Mouse (Mus musculus) liver (tissue): Measurements from ENCODE around the gene Zbtb38.

Source experiments
- DNase-seq: peaks from one replicate; pipeline ENCODE4 v3.0.0-alpha.2; 2020; ENCODE audit warnings: mixed read lengths

Gene Zbtb38

DNA sequence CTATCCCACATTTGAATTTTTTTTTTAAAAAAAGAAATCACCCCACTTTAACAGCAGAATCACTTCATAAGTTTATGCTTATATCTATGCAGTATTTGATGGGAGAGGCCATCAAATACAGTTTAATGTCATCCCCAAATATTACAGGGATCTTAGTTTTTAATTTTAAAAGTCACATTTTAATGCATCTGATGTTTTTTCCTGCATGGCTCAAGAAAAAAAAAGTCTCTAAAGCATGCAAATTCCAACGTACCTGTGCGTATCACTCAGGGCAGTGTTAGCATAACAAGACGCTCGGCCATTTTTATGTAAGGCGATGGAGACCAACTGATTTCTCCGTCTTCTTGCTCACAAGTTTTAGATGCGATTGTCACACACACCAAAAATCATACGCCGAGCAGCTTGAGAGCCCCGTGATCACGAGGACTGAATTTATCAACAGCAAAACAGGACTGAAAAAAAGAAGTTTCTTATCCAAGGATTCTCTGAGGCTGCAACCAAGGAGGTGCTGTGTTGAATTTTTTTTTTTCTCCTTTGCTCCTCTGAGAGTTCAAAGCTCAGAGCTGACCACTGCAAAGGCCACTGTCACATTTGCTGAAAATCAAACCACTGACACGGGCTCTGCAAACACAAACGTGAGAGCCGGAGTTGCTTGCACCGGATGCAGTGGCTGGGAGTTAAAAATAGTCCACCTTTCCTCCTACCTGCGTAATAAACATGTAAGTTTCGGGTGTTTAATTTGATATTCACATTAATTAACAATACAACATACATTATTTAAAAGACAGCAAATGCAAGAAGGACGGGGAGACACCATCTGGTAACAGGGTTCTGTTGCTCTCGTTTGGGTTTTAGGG lies 21.4 kb downstream of the Zbtb38 start:
- no peak for DNase-seq

DNA sequence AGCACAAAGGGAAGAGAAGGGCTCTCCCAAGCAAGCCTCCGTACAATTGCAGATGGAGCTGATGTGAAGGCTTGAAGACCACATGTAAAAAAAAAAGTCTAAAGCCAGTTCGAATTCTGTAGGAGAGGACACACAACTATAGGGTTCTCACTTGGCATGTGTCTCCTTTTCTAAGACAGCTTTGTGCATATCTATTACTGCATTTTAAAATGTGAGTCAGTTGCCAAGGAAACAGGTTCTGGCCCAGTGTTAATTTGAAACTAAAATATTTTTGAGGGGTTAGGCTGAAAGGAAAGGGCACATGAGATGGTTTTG lies 22.4 kb downstream of the Zbtb38 start:
- DNase-seq = no peak

DNA sequence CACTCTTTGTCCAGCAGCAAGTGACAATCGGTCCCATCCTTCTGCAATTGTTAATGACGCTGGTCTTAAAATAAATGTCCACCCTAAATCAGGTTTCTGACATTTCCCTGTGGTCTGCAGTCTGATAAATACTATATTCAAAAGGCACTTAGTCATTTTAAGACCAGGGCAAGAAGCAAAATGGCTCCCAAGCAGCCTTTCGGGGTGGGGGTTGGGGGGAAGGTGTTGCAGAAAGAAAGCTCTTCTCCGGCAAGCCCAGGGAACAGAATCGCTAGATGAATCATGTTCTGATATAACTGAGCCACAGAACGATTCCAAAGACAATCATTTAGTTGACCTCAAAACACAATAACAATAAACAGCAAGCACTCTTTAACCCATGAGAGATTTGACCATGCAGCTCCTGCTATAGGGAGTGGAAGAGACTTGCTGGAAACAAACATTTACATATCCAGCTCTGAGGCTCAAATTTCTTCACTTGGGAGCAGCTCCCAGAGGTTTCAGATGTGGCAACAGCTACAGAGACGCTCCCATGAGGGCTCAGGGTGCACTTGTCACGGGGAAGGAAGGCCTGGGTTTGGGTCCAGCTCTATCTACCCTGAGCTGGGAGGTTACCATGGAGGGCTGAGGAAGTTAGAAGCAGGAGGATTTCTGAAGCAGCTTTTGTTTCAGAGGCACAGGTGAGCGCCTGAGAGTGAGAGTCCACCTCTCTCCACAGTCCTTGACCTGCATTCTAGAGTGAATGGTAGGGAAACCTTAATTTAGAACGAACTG lies 22.9 kb downstream of the Zbtb38 start:
- no peak for DNase-seq

DNA sequence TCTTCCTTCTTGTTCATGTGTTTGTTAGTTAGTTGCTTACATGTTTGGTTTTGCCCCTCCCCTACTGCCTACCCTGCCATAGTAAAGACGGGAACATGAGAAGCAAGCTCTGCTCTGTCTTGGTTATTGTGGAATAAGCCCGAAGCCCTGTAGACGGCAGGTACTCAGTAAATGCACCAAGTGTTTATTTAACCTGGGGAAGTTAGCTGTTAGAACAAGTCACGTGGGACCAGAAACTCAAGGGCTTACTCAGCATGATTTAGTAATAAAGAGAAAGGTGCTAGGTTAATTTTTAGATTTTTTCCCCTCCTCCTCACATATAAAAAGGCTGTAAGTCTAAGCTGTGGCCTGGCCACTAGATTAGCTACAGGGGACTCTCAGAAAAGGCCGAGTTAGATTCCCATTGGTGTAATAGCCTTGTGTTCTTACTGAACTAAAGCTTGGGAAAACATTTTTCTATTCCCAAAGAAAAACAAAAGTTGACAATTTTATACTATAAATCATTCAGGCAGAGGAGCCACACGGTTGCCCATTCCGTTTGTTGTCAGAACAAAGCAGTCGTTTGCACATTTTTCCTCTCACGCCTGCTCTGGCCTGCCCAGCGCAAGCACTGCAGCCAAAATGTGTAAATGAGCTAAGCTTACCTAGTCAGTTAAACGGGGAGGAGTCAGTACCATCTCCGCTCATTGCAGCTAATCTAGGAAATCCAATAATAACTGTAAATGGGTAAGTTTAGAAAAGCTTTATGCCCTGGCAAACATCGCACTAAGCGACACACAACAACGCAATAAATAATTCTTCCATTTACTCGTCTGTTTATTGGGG lies 24.1 kb downstream of the Zbtb38 start:
- no peak for DNase-seq

DNA sequence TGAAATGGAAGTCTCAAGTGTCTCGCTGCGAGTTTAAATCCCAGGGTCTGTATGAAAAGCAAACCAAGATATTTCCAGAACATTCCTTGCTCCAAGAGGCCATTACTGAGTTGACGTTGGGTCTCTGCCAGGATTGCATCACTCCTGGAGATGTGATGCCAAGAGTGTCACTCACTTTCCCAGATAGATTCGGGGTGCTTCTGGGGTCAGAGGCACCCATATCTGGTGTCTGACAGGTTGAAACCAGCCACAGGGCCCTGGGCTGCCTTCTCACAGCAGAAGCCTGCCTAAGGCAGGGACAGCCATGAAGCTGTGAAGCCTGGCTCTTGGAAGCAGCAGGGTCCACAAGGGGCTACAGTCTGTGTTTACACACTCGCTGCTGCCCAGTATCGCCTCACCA lies 24.9 kb downstream of the Zbtb38 start:
- DNase-seq = no peak

DNA sequence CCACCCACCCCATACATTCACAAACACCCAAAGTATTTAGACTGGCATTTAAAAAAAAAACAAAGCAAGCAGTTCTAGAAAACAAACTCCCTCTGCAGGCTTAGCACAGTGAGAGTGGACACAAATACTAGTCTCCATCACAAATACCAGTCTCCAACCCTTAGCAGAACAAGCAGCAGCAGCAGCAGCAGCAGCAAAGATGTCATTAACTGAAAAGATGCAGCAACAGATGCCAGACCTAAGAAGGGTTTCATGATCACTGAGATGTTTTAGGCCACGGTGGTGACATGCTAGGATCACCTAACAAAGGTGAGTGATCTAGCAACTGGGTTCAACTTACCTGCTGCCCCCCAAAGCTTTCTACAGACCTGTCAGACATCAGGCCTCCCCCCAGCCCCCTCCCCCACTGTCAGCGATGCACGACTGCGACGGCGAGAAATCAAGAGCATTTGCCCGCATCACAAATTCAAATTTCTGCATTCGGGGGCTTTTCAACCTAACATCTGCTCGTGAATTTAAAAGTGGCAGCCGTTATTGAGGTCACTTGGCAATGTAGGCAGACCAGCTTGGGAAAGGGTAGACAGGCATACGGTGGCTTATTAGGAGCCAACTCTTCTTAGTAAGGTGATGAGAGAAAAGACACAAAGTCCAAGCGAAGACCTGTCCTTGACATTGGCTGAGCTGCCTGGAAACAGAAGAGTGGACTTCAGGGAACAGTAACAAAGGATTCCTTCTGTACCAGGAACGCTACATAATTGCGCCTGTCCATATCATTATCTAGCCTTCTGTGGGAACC lies 26.1 kb downstream of the Zbtb38 start:
- no peak for DNase-seq

DNA sequence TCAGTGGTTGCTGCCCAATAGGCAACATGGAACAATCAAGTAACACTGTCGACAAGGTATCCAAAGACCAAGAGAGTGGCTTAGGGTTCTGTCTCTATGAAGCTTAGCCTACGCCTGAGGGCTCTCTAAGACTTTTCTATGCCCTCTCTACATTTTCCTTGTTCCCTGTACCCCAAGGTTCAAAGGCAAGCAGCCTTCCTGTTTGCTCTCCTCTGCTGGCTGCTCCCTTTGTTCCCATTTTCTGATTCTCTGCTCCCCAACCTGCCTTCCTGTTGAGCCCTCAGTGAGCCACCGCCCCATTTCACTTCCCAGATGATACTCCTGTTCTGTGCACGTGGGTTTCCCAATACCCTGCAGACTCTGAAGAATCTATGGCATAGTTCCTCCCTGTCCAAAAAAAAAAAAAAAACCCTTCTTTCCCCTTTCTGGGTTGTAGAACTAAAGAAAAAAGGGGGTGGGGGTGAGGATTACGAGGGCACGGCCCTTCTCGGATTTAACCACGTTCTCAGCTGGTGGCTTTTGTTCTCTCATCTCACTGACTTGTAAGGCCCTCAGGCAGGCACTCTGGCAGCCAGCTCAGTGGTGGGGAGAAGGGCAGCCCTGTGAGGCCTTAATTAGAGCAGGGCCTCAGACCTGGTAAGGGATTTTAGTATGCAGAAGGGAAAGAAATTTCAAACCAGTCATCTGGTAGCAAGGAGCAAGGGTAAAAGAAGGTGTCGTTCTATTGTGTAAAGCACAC lies 26.9 kb downstream of the Zbtb38 start:
- no peak for DNase-seq

DNA sequence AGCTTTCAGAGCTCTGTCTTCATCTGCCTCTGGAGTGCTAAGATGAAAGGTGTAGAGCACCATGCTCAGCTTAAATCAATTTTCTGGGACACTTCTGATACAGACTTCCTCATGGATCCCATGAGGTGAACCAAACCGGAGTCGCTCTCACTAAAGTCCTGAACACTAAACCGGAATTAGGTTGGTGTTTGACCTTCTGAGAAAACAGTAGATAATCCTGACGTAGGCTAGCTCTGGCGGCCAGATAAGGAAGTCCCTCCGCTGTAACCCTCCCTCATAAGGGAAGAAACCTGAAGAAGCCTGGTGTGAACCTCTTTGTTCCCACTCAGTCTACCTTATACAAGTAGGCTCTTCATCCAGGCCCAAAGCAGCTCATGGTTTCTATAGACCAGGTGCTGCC lies 29.0 kb downstream of the Zbtb38 start:
- peak; percentile 56 for DNase-seq

DNA sequence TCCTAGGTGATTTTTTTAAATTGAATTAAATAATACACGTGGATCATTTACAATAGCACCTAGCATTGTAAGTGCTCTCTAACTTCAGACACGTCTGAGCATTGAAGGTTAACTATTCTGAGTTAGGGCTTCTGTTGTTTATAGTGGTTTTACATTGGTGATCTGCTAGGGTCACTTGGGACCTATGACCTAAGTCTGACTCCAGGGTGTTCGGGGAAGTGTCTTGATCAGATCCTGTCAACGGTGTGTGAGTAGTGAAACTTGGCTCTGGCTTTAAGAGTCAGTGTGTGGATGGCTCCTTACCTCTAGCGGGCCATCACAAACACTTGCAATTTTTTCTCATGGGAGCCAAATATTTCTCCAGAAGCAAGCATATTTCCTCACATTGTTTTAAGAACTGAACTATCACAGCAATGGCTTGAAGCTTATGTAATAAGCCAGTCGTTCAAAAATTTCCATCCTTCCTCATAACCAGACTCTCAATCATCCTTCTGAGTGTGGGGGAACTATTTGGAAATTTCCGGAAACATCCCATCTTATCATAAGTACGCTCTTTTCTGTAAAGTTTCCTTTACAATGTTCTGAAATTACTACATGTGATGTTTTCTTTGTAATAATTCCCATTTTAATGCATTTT lies 31.4 kb downstream of the Zbtb38 start:
- no peak for DNase-seq

DNA sequence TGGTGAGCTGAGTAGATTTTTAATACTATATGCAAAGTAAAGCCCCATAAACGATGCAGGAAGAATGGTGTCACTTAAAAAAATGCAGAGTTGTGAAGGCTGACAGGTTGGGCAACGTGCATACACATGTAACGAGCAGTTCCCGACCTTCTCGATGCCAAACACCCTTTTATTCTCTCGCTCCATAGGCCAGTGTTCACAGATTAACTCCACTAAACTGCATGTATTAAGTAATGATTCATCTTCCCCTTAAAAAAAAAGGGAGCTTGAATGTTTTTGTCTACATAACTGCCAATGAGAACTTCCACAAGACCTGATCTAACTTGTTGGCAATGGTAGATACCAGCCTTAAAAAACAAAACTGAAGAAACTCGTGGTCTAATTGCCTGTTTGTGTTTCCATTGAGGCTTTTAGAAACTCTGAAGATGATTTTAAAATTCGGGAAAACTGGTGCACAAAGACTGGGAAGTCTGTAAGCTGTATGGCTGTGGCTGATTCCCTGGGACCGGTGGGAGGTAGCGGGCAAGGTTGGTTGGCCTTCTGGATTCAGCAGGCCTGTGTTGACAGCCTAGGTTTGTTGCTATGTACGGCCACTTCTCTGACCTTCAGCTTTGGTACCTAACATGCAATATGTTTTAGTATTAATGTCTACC lies 32.0 kb downstream of the Zbtb38 start:
- DNase-seq = no peak

DNA sequence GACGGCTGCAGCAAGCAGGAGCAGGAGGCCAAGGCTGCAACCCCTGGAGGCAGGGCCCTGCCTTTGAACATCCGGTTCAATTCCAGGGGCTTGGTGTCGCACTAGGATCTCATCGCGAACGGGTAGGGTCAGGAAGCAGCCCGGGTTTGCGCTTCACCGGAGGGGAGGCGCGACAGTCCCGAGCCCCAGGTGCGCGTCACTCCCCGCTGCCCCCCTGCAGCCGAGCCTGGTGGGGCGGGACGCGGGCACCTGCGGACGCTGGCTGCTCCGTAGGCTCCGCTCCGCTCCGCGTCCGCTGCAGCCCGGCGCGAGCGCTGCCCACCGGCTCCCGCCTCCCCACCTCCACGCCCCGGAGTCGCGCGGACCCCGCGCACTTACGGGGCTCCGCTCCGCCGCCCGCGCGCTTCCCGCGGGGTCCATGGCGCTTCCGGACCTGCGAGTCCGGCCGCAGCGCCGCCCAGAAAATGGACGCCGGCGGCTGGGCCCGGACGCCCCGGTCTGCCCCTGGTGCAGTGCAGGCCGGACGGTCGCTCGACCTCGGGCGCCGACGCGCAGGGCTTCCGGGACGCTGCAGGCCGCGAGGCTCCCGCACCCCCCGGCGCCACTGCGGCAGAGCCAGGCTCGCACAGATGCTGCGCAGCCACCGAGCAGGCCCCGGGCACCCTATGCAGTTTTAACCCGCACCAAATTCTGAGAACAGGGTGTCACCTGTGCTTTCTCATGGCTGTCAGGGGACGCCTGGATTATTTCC lies 33.0 kb downstream of the Zbtb38 start:
- DNase-seq = peak; percentile 71

DNA sequence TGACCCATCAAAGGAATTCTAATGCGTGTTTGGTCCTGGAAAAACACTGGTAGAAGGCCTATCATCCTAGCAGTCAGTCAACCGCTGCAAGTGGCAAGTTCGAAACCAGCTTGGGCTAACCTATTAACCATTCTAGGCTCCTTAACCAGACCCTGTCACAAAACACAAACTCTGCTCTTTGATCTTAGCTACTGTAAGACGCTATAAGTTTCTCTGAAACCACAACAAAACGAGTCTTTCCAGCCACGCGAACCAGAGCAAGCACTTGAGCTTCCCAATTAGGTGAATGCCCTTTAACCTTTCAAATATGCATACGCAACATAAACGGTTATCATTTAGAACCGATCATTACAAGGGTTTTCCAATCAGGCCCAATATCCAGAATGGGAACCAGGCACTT lies 33.7 kb downstream of the Zbtb38 start:
- DNase-seq = no peak

DNA sequence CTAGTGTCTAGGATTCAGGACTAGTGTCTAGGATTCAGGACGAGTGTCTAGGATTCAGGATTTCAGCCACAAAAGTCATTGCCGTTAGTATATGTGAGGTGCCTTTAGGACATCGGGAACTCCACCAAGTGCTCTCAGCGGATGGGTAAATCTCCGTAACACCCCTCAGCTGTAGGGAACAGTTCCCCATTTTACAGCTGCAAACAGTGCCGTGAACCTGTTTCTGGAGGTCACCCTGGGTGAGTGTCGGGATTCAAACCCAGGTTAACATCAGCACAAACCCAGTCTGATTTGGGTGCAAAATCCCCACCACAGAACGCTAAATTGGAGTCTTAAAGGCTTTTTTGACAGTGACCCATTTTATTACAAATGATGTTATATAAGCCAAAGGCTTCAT lies 34.2 kb downstream of the Zbtb38 start:
- DNase-seq = no peak

DNA sequence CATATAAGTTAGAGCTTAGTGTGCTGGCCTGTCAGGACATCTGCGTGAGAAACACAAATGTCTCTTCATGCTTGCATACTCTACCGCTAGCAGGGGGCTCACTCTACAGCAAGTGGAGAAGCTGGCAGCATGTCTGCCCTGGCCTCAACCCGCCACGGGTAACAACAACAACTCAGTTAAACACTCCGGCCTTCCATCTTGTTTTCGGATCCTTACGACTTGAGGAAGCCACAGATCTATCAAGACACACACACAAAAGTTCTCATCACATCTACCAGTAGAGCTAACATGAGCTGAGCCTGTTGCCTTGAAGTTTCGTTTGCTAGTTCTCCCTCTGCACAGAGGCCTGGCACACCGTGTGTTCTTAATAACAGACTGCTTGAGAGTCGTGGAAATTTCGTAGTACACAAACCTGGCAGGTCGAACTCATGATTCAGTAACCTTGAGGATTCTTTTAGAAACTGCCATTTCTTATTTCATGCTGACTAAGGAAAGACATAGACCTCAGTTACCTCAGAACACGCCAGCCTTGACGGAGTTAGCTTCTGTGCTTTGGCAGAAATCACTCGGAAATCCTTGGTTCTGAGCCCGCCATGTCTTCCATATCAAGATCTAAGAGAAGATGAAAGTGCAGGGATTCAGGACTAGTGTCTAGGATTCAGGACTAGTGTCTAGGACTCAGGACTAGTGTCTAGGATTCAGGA lies 34.8 kb downstream of the Zbtb38 start:
- DNase-seq = no peak

DNA sequence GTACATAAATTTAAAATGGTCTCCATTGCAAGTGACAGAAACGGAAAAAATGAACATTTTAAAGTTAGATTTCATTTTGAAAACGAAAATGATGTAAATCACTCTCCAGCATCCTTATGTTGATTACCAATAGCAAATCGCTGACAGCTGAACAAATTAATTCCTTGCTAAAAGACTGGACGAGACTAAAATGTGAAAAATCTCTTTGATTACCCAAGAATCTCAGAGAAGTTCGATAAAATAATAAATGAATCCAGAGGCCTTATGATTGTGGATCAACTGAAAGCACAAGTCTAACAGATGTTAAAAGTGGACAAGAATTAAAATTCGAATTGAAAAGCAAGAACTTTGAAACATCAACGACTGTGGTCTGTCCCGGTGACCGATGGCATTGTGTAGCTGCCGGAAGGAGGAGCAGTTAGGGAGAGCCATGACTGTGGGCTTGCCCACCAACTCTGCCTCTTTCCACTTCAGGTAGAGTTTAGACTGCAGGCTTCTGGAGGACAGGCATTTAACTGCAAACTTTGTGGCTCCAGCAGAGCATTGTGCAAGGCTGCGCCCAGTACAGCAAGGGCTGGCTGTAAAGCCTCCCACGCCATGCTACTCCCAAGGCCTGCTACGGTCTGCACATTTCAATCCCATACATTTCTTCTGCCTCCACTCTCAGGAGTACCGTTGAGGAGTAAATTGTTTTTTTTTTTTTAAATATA lies 35.7 kb downstream of the Zbtb38 start:
- no peak for DNase-seq

DNA sequence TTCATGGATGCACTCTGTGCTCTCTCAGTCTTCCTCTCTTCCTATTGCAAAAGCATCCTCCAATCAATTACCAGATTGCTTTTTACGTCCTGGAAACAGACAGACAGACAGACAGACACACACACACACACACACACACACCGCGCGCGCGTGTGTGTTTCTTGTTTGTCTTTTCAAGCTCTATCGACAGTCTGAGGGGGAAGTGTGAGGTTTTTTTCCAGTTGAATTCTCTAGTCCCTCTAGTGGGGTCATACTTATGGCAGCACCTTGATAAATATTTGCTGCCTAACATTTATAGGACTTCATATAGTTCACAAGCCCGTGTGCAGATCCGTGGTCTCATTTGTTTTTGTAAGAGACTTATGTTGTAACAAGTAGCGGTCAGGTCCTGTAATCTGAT lies 36.5 kb downstream of the Zbtb38 start:
- DNase-seq = no peak

DNA sequence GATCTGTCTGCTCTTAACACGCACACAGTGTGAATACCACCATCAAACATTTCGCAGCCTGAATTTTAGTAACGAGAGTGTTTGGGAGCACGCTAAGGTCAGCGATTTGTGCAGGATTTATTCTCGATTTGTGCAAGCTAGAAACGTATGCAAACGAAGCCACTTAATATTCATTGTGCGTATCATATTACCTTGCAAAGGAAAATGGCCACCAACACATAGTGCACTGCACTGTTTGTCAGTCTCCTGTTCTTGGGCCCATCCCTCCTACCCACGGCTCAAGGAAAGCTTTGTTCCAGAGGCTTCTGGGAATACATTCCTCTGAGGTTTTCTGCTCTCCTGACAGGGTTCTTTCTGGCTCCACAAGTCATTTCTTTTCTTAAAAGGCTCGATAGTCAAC lies 37.5 kb downstream of the Zbtb38 start:
- no peak for DNase-seq

DNA sequence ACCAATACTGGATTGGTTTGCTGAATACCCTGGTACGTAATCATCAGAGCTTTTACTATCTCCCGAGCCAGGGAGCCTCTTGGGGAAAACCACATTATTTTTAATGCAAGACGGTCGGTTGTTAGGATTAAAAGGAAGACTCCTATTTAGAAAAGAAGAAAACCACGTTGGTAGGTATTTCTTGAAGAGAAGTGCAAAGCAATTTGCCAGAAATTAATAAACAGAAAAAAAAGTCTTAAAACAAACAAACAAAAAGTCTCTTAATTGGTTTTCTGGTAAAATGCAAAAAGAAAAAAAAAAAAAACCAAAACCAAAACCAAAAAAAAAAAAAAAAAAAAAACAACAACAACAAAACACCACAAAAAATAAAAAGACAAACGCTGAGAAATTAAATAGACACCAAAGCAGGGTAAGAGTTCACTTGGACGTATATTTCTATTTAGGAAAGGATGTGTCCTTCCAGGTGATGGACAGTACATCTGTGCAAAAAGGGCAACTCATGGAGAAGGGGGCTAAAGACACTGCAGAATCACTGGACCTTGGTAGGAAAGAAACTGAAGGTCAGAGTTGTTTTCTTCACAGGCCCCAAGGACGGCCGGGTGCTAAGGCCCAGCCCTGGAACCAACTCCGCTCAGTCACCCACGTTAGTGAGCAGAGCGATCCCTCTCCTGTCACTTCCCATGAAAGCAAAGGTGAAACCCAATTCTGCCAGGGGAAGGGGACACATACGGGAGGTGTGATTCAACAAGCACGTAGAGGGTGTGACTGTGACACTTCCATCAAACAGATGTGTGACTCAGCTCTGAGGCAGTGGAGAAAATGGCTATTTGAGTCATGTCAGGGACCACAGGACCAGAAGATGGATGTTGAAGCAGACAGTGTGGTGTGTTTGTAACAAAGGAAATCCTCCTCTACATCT lies 38.9 kb downstream of the Zbtb38 start:
- no peak for DNase-seq
